Mouse (Mus musculus): ENCODE results near the gene Catsperz. TPM values are rescaled to one million over a fixed set of nuclear protein-coding genes. Genes with fewer than 3 reads are reported as not detected.

Gene Catsperz
- polyA plus RNA-seq, 1 experiment from 2014 or later: 3.4 TPM

DNA sequence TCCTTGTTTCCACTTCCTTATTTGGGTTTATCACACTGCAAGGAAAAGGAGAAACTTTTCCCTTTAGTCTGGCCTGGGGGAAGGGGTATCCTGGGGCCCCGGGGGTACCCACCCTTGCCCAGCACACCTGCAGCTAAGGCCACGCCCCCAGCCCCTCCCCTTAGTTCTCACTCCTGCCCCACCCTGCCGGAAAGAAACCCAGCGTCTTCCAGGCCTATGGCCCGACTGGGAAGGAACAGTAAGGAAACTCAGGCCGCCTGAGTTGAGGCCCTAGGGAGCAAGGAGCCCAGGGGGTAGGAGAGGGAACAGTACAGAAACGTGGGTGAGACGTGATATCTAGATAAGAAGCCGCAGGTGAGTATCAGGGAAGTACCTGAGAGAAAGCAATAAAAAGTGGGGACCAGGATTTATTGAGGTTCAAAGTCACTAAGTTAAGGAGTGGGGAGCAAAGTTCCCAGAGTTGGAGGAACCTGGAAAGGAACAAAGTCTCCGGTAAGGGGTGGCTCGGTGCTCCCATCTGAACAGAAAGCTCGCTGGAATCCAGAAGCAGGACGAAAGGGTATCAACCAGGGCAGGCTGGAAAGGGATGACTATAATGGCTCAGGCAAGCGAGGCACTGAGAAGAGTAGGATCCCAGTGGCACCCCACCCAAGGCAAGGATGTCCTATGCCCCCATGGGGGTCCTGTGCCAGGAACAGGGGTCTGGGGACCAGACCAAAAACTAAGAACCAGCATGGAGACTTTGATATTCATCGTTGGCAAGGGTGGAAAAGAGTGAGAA is 43.5 kb upstream of the Catsperz start:
- 9% methylated on average over 15 of the region's 15 CpGs for WGBS
- H3K27ac ChIP-seq (ENCODE audit: low read length): peak overlapping the region; percentile 43; the same call in 1 of the 2 replicates
- H3K36me3 ChIP-seq (ENCODE audit: insufficient read depth, low read length): peaks cover 24% of the 10 kb centered on the region
- H3K4me3 ChIP-seq (ENCODE audit: low read length): peak overlapping the region; percentile 74
- H3K9ac ChIP-seq (replicated peaks; ENCODE audit: low read length): peak overlapping the region; percentile 90
- no peak for ATAC-seq (ENCODE audit: low FRiP score, low TSS enrichment)
- H3K4me1 ChIP-seq (ENCODE audit: insufficient read depth, low read length): peaks cover 43% of the 10 kb centered on the region
- no peaks in the 10 kb centered on the region for H3K27me3 ChIP-seq (ENCODE audit: insufficient read depth, low read length)
- H3K4me2 ChIP-seq (replicated peaks; ENCODE audit: low read depth, low read length): peak overlapping the region; percentile 82
- H3K9me3 ChIP-seq (ENCODE audit: low read length): no peaks in the 10 kb centered on the region

- H3K27me3 ChIP-seq (ENCODE audit: insufficient read depth, low read length): no peaks in the 10 kb centered on the region
- H3K9me3 ChIP-seq (ENCODE audit: low read length): no peaks in the 10 kb centered on the region
- 83% methylated on average over 10 of the region's 10 CpGs for WGBS
- no peak for ATAC-seq (ENCODE audit: low FRiP score, low TSS enrichment)
- H3K36me3 ChIP-seq (ENCODE audit: insufficient read depth, low read length): peaks cover 63% of the 10 kb centered on the region
- H3K4me3 ChIP-seq (ENCODE audit: low read length): no peak overlapping the region
- H3K27ac ChIP-seq (ENCODE audit: low read length): no peak overlapping the region
- H3K9ac ChIP-seq (replicated peaks; ENCODE audit: low read length): no peak overlapping the region
- peaks cover 12% of the 10 kb centered on the region for H3K4me1 ChIP-seq (ENCODE audit: insufficient read depth, low read length)
- no peak overlapping the region for H3K4me2 ChIP-seq (replicated peaks; ENCODE audit: low read depth, low read length)
Observed at GRCm38 (mm10) chr19:6956461-6956860, 31.3 kb upstream of the Catsperz start.

- Histone ChIP-seq H3K27me3 (ENCODE audit: insufficient read depth, low read length) (no peaks in the 10 kb centered on the region), H3K9me3 (ENCODE audit: low read length) (no peaks in the 10 kb centered on the region), H3K27ac (ENCODE audit: low read length) (no peak overlapping the region), H3K9ac (replicated peaks; ENCODE audit: low read length) (no peak overlapping the region), H3K36me3 (ENCODE audit: insufficient read depth, low read length) (peaks cover 59% of the 10 kb centered on the region), H3K4me2 (replicated peaks; ENCODE audit: low read depth, low read length) (no peak overlapping the region), H3K4me1 (ENCODE audit: insufficient read depth, low read length) (peaks cover 13% of the 10 kb centered on the region), H3K4me3 (ENCODE audit: low read length) (no peak overlapping the region)
- WGBS: 80% methylated on average over 7 of the region's 7 CpGs
- ATAC-seq (ENCODE audit: low FRiP score, low TSS enrichment): no peak
Observed at GRCm38 (mm10) chr19:6955424-6955823, 30.2 kb upstream of the Catsperz start.

- Histone ChIP-seq H3K27ac (ENCODE audit: low read length) (no peak overlapping the region), H3K4me1 (ENCODE audit: insufficient read depth, low read length) (peaks cover 18% of the 10 kb centered on the region), H3K9me3 (ENCODE audit: low read length) (no peaks in the 10 kb centered on the region), H3K36me3 (ENCODE audit: insufficient read depth, low read length) (peaks cover 48% of the 10 kb centered on the region), H3K4me3 (ENCODE audit: low read length) (no peak overlapping the region), H3K9ac (replicated peaks; ENCODE audit: low read length) (no peak overlapping the region), H3K4me2 (replicated peaks; ENCODE audit: low read depth, low read length) (no peak overlapping the region), H3K27me3 (ENCODE audit: insufficient read depth, low read length) (no peaks in the 10 kb centered on the region)
- 51% methylated on average over 9 of the region's 9 CpGs for WGBS
- ATAC-seq (ENCODE audit: low FRiP score, low TSS enrichment): no peak
Observed at GRCm38 (mm10) chr19:6954046-6954445, 28.9 kb upstream of the Catsperz start.

GRCm38 (mm10) chr19:6952712-6953037 is 27.5 kb upstream of the Catsperz start:
- peak overlapping the region; percentile 99 for H3K27ac ChIP-seq (ENCODE audit: low read length)
- peaks cover 18% of the 10 kb centered on the region for H3K4me1 ChIP-seq (ENCODE audit: insufficient read depth, low read length)
- H3K27me3 ChIP-seq (ENCODE audit: insufficient read depth, low read length): no peaks in the 10 kb centered on the region
- H3K9ac ChIP-seq (replicated peaks; ENCODE audit: low read length): peak overlapping the region; percentile 81
- no peaks in the 10 kb centered on the region for H3K9me3 ChIP-seq (ENCODE audit: low read length)
- peak overlapping the region; percentile 87 for H3K4me2 ChIP-seq (replicated peaks; ENCODE audit: low read depth, low read length)
- WGBS: 5% methylated on average over 3 of the region's 3 CpGs
- peak overlapping the region; percentile 64 for H3K4me3 ChIP-seq (ENCODE audit: low read length)
- no peak for ATAC-seq (ENCODE audit: low FRiP score, low TSS enrichment)
- peaks cover 39% of the 10 kb centered on the region for H3K36me3 ChIP-seq (ENCODE audit: insufficient read depth, low read length)

DNA sequence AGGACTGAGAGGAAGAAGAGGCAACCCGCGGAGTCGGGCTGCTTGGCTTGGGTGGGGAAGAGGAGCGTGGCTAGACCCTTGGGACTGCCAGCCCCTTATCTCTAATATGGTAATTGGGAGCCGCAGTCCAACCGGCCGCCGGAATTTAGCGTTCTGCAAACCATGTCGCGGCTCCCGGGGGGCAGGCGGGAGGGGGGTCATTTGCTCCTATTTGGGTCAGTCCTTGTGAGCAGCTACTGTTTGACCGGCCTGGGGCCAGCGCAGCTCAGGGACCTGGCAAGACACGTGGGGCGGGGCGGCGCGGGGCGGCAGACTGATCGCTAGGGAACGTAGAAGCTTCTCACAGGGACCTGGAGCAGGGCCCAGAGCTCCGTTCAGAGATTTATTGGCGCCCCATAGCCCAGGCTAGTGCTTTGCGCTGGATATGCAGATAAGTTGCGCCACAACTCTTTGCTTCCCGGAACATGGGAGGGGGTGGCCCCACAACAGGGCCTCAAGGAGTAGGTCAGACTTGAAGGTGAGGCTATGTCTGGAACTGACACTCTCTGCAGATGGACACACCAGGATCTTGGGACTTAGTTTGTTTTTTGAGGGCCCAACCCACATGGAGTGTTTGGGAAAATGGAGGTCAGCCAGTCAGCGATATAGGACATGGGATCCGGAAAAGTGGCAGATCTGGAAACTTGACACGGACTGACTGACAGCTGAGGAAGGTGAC is 27.0 kb upstream of the Catsperz start:
- WGBS: under 1% methylated on average over 31 of the region's 31 CpGs
- Histone ChIP-seq H3K27ac (ENCODE audit: low read length) (peak overlapping the region; percentile 99), H3K4me1 (ENCODE audit: insufficient read depth, low read length) (peaks cover 18% of the 10 kb centered on the region), H3K9ac (replicated peaks; ENCODE audit: low read length) (peak overlapping the region; percentile 81), H3K9me3 (ENCODE audit: low read length) (no peaks in the 10 kb centered on the region), H3K27me3 (ENCODE audit: insufficient read depth, low read length) (no peaks in the 10 kb centered on the region), H3K4me3 (ENCODE audit: low read length) (peak overlapping the region; percentile 64), H3K36me3 (ENCODE audit: insufficient read depth, low read length) (peaks cover 34% of the 10 kb centered on the region), H3K4me2 (replicated peaks; ENCODE audit: low read depth, low read length) (peak overlapping the region; percentile 87)
- ATAC-seq (ENCODE audit: low FRiP score, low TSS enrichment): peak; percentile 63

DNA sequence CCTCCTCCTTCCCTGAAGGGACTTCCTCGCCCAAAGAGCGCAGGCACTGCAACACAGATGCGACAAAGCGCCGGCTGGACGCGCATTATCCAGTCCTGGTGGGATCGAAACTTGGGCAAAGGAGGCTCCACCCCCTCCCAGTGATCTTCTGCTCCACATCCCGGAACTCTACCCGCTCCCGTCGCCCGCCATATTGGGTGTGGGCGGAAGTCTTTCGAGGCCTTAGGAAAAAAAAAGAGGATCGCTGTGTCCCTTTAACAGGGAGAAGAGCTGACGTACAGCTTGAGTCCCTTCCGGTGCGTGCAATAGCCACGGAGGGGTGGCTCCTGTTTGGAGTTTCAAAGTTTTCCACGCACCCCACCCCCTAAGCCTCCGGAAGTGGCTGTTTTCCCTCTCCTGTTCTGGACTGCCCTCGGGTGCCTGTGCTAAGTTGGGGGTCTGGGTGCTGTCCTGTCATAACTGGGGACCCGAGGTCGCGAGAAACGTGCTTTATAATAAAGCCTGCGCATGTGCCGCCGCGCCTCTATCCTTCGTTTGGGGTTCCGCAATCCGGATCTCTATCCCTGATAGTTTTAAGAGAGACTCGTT is 26.3 kb upstream of the Catsperz start:
- under 1% methylated on average over 35 of the region's 35 CpGs for WGBS
- Histone ChIP-seq H3K36me3 (ENCODE audit: insufficient read depth, low read length) (peaks cover 29% of the 10 kb centered on the region), H3K9ac (replicated peaks; ENCODE audit: low read length) (peak overlapping the region; percentile 81), H3K27me3 (ENCODE audit: insufficient read depth, low read length) (no peaks in the 10 kb centered on the region), H3K4me2 (replicated peaks; ENCODE audit: low read depth, low read length) (peak overlapping the region; percentile 87), H3K9me3 (ENCODE audit: low read length) (no peaks in the 10 kb centered on the region), H3K4me1 (ENCODE audit: insufficient read depth, low read length) (peaks cover 18% of the 10 kb centered on the region), H3K4me3 (ENCODE audit: low read length) (peak overlapping the region; percentile 64), H3K27ac (ENCODE audit: low read length) (peak overlapping the region; percentile 99)
- ATAC-seq (ENCODE audit: low FRiP score, low TSS enrichment): peak; percentile 84

DNA sequence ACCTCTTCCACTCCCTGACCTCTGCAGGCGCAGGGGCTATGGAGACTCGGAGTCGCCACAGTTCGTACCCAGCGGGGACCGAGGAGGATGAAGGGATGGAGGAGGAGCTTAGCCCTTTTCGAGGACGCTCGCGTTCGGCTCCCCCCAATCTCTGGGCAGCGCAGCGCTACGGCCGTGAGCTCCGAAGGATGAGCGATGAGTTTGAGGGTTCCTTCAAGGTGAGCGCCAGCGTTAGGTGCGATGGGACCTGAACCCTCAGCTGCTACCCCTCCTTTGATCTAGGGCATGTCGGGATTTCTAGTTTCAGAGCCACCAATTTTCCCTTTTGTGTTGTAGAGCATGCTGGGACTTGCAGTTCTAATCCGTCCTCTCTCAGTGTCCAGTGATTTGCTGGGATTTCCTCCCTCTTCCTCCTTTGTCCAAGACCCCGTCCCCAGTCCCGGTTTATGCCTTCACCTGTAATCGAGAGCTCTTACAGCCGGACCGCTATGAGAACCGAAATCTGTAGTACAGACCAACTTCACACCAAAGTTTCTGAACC is 25.5 kb upstream of the Catsperz start:
- Histone ChIP-seq H3K36me3 (ENCODE audit: insufficient read depth, low read length) (peaks cover 22% of the 10 kb centered on the region), H3K4me3 (ENCODE audit: low read length) (peak overlapping the region; percentile 64), H3K4me1 (ENCODE audit: insufficient read depth, low read length) (peaks cover 18% of the 10 kb centered on the region), H3K27me3 (ENCODE audit: insufficient read depth, low read length) (no peaks in the 10 kb centered on the region), H3K4me2 (replicated peaks; ENCODE audit: low read depth, low read length) (peak overlapping the region; percentile 87), H3K9me3 (ENCODE audit: low read length) (no peaks in the 10 kb centered on the region), H3K9ac (replicated peaks; ENCODE audit: low read length) (peak overlapping the region; percentile 81), H3K27ac (ENCODE audit: low read length) (peak overlapping the region; percentile 99)
- WGBS: under 1% methylated on average over 28 of the region's 28 CpGs
- peak; percentile 43 for ATAC-seq (ENCODE audit: low FRiP score, low TSS enrichment)

- Histone ChIP-seq H3K4me1 (ENCODE audit: insufficient read depth, low read length) (peaks cover 18% of the 10 kb centered on the region), H3K9ac (replicated peaks; ENCODE audit: low read length) (peak overlapping the region; percentile 81), H3K4me2 (replicated peaks; ENCODE audit: low read depth, low read length) (peak overlapping the region; percentile 87), H3K27me3 (ENCODE audit: insufficient read depth, low read length) (no peaks in the 10 kb centered on the region), H3K27ac (ENCODE audit: low read length) (peak overlapping the region; percentile 99; the same call in 1 of the 2 replicates), H3K4me3 (ENCODE audit: low read length) (peak overlapping the region; percentile 64), H3K9me3 (ENCODE audit: low read length) (no peaks in the 10 kb centered on the region), H3K36me3 (ENCODE audit: insufficient read depth, low read length) (peaks cover 15% of the 10 kb centered on the region)
- ATAC-seq (ENCODE audit: low FRiP score, low TSS enrichment): no peak
- WGBS: 57% methylated on average over 5 of the region's 5 CpGs
Observed at GRCm38 (mm10) chr19:6949951-6950350, 24.8 kb upstream of the Catsperz start.
